Mouse (Mus musculus) spleen, adult 18-20 months (tissue): ENCODE data around the gene Cd33.

ENCODE experiments used
- DNase-seq, 2 experiments: peaks; one replicate each; pipeline ENCODE4 v3.0.0; 2022; ENCODE audit warnings: mixed read lengths in 2 of 2

Cd33 gene

DNA sequence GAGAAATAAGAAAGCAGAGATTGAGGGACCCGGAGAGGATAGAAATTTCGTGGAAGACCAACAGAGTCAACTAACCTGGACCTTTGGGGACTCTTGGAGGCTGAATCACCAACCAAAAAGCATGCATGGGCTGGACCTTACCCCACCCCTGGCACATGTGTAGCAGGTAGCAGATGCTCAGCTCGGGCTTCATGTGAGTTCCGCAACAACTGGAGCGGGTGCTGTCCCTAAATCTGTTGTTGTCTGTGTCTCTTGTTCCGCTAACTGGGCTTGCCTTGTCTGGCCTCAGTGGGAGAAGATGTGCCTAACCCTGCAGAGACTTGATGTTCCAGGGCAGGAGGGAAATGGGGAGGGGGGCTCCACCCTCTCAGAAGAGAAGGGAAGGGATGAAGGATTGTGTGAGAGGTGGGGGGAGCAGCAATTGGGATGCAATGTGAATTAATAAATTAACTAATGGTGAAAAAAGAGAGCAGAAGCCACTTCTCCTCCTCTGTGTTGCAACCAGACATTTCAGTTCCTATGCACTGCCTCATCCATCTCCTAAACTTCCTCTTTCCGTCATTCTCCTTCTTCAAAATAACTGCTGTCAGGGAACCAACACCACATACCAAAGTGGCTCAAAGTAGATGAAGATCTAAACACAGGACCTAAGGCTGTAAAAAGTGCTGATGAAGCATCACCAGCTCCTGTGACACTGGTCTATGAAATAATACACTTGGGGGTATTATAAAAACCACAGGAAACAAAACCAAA, at the start of gene Cd33:
TSS of gene Cd33 (minus strand) at position 204 of the 753 bp plus-strand sequence.
- DNase-seq: no peak

DNA sequence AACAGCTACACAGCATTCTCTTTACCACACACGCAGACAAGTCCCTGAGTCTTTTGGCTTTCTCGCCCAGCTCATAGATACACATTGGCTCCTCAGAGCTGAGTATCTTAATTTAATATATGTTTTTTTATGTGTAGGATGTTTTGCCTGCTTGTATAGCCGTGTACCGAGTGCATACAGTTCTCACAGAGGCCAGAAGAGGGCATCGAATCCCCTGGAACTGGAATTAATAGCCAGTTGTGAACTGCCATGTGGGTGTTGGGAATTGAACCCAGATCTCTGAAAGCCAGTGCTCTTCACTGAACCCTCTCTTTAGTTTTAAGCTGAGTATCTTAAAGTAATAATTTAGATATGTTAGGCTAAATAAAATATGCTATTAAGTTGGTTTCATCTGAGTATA, 40.6 kb upstream of the Cd33 start:
- no peak for DNase-seq

DNA sequence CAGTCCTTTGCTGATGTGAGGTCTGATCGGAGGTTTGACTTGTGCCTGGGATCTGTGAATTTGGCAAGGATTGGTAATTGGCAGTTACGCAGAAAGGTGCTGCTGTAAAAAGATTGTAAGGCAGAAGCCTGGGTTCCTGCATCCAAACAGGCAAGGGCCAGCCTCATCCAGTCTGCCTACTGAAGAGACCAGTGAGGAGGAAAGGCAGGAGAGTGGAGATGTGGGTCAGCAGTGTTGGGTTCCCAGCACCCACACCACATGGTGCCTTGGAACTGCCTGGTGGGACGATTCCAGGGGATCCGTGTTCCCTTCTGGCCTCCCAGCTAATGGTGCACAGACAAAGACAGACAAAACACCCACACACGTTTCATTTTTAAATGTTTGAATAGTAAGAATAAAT, 36.3 kb upstream of the Cd33 start:
- no peak for DNase-seq

DNA sequence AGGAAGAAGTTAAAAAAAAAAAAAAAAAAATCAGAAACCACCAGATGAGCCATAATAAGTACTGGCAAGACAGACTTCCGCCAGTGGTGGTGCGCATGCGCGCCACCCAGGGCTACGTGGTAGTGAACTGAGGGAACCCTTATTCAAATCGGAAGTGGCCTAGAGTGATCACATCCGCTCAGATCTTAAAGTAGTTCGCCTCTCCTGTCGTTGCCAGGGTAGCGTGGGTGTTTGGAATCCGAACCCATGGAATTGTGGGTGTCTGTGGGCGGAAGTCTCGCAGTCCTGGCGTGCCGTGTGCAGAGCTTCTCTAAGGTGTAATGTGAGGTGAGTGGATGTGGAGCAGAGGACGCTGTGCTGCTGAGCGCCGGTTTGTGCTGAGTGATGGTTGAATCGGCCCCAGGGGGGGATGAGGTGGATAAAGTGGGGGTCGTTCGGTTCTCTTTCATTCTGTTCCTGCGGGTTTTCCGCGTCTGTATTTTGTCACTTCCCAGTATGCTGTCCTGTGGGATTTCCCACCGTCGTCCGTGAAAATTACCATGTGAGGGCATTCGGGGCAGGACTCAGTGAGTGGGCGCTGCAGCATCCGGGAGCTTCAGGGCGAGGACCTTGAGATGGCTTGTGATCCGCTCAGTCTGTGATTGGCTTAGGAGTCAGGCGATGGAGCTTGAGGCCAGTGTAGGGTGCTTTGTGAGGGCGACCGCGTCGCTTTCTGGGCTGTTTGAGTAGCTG, 35.4 kb upstream of the Cd33 start, which contains the start of gene Zfp719:
TSS of gene Zfp719 (plus strand) at position 171 of the 732 bp plus-strand sequence.
- DNase-seq: peak; percentile 81 to 85

DNA sequence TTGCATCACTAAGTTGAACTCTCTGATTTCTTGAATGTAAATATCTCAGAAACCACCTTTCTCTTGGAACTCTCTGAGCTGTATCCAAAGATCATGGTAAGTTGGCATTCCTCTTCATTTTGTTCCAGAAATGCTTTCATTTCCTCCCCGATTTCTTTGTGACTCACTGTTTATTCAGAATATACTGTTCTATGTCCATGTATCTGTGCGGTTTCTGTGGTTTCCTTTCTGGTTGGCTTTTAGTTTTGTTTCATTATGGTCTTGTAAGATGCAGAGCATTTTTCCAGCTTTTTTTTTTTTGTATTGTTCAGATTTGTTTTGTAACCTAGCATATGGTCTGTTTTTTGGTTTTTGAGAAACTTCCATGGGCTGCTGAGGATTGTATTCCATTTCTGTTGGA, 27.0 kb upstream of the Cd33 start:
- no peak for DNase-seq

DNA sequence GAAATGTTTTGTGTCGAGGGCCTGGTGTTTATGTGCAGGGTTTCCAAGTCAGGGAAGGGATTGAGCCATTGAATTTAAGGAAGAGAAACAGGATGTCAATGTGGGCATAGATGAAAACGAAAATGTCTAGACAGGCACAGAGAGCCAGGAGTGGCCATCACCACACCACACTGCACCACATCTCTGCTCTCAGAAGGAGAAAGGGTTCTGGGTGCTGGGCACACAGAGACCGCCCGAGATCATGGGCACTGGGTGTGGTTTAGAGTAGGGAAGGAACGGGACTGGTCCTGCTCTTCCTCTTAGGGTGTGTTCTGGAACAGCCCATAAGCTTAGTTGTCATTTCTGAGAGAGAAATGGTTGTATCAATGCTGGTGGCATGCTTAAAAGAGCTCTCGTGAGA, 19.1 kb upstream of the Cd33 start:
- DNase-seq: no peak

DNA sequence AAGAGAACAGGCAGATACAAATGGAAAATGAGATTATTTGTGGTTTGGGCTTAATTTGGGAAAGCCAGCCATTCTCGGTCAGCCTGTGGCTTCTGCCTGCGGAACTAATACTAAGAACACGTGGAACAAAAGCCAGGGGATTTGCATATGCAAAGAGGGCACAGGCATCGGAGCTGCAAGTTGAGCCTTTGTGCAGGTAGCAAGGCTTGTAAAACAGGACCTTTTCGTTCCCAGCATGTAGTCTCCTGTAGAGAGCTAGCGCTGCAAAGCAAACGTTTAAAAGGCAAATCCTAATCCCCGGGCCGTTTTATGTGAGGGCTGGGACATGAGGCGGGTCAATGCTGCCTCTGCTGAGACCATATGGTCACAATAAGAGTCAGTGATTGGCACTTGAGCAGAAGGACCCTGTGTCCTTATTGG, 18.4 kb upstream of the Cd33 start:
- peak; percentile 31 to 41 for DNase-seq

DNA sequence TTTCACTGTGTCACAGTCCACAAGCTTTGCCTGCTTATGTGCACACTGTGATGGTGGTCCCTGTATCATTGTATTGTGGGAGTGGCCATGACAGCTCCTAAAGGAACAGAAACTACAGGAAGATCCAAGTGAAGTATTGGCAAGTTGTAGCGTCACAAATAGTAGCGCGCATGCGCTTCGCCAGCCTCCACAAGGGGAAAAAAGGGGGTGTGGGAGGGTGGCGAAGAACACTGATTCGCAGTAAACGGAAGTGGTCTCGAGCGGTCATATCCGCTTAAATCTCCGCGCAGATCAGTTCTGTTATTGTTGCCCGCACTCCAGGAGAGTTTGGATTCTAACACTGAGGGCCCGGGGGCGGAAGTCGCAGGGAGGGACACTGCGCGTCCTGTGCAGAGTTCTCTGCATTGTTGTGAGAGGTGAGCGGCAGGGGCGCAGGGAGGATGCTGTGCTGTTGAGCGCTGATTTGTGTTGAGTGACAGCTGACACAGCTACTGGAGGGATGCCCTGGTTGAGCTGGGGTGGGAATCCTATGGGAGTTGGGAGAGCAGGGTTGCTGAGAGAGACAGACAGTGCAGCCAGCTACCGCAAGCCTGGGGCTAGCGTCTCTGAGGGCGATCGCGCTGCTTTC, 17.9 kb upstream of the Cd33 start, which contains the start of gene Zfp658:
TSS of gene Zfp658 (plus strand) at position 251 of the 628 bp plus-strand sequence.
- peak; percentile 69 to 72 for DNase-seq

DNA sequence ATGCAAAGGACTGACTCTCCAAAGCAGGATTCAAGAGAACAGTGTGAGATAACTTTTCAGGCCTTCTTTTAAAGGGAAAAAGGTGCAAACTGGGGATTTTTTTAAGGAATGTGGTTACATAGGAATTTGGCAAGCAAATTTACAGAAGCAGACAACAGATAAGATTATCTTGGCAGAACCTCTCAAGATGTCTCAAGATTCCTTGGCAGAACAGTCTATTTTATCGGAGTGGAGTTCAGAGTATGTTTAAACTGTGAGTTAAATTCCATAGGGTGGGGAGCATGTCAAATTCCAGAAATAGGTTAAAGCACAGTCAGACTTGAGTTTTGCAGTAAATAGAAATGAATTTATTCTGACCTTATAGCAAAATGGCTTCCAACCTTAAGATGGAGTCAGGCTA, 12.7 kb upstream of the Cd33 start:
- no peak for DNase-seq

DNA sequence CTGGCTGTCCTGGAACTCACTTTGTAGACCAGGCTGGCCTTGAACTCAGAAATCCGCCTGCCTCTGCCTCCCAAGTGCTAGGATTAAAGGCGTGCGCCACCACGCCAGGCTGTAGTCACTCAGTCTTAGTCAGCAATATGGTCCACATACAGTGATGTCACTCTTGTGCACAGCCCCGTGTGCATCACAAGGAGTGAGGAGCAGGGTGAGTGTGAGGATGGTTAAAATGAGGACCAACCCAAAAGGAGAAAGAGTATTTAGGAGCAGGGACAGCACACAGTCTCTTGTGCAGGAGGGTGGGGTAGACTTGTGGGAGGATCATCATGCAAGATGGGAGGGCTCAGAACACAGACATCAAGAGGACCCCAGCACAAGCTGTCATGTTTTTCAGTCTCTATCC, 11.1 kb upstream of the Cd33 start:
- no peak for DNase-seq

DNA sequence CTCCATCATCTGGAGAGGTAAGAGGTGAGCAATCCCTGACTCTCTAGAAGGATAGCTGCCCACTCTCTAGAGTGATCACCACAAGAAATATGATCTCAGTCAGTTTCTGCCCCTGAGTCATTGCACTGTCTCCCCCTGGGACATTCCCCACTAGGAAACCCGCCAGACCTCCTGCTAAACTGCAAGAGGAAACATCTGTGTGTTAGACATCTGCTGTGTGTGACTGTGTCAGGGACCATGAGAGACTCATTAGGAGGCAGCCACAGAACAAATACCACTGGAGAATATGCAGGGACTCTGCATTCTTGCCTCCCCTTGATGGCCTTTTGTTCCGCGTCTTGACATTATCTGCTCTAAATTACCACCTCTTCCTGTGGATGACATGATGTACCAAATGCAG, 10.3 kb upstream of the Cd33 start:
- DNase-seq: no peak

DNA sequence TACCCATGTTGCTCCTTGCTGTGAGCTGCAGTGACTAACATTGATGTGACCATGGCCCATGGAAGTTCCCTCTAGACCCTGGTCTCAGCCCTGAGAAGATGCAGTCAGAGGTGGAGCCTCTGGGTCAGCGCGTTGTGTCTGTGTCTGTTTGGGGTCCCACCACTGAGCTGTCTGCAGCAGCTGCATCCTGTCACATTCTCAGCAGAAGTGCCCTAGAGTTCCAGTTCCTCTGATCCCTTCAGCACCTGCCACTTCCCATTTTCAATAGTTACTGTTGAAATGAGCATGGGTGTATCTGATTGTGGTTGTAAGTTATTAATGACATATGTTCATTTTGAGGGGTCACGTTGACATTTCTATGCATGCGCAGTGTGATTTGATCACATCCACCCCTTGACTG, 8.9 kb upstream of the Cd33 start:
- DNase-seq: peak; percentile 12 to 25

DNA sequence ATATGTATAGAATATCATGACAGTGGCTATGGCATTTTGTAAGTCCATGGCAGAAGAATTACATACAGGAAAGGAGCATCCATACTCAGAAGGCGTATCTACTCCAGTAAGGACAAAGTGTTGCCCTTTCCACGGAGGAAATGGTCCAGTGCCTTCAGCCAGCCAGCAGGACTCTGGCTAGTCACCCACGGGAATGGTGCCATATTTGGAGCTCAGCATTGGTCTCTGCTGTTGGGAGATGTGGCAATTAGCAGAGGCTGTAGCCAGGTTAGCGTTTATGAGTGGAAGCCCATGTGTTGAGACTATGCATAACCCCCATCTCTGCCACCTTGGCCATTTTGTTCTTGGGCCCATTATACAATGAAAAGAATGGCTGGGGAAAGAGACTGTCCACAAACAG, 4.0 kb upstream of the Cd33 start:
- DNase-seq: no peak

DNA sequence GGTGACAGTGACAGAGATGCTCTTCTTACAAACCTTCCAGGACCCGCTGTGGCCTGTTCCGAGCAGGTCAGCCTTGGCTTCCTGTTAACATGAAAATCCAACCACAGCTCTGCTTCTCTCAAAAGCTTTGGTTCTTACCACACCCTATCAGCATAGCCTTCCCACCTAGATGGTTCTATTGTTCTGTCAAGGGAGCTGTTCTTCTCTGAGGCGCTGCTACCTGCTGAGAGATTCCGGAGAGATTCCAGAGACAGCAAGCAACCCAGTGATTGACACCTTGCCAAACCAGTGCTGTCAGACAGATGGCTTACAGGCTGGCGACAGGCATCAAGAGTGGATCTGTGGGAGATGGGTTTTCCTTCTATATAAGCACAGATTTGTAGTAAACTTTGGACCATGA, 3.4 kb upstream of the Cd33 start:
- no peak for DNase-seq

DNA sequence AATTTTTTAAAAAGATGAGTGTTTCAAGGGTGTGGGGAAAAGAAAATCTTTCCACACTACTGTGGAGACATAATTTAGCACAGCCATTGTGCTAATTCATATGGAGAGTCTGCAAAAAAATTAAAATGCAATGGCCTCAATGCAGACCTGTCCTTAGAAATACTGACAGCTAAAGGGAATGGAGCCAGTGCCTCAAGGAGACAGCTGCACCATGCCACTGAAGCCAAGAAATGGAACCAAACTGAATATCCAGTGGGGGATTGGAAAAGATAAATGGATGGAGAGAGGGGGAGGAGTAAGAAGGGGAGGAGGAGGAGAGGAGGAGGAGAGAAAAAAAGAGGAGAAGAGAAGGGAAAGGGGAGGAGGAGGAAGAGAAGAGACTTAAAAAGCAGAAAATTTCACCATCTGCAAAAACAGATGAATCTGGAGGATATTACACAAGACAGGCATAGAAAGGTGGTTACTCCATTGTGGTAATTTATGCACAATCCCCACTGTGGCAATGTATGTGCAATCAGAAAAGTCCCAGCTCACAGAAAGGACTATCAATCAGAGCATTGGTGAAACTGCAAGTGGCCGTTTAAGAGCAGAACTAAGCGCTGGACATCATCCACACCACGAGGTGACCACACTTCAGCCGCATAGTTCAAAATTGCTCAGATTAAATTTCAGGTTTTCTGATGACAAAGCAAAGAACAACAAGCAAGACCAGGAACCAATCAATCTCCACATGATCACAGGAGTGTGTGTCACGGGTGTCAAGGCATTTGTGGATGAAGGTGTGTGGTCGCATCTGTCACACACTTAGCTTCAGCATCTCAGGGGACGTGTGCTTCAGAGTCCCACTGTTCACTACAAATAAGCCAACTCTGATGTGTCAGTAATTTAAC, 1.7 kb upstream of the Cd33 start:
- no peak for DNase-seq

DNA sequence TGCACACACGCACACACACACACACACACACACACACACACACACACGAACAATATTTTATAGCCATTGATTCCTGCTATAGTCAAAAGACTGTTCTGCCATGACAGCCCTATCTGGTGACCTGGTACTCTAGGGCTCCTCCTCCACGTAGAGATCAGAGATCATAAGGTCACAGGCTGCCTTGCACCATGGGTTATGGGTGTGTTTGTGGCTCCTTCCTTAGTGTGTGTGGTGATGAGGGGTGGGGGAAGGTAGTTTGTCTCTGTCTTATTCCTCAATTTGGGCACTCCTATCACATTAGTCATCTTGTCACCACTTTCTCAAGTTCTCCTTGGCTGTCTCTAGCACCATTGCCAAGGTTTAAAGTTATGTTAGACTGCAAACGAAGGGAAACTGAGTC, 5.7 kb downstream of the Cd33 start:
- DNase-seq: no peak

DNA sequence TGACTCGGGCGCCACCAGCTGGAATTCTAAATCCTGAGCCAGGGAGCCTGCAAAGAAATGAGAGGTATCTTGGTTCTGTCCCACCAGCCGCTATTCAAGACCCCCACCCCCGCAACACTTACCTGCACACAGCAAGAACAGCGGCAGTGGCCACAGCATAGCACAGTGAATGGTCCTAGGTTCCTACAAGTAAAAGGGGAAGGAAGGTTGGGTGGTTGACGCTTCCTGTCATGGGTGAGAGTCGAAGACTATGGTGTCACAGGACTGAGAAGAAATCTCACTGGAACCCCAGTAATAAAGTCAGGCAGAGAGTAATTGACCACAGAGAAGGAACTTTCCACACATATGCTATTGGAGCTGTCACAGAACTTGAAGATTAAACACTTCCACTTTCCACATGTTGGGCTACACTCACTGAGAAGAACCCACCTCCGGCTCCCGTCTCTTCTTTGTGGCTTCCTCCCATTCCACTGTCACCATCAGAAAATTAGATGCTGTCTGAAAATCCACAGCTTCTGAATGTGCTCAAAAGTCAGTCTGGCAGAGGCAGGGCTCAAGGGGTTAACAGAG, 11.2 kb downstream of the Cd33 start:
- no peak for DNase-seq

DNA sequence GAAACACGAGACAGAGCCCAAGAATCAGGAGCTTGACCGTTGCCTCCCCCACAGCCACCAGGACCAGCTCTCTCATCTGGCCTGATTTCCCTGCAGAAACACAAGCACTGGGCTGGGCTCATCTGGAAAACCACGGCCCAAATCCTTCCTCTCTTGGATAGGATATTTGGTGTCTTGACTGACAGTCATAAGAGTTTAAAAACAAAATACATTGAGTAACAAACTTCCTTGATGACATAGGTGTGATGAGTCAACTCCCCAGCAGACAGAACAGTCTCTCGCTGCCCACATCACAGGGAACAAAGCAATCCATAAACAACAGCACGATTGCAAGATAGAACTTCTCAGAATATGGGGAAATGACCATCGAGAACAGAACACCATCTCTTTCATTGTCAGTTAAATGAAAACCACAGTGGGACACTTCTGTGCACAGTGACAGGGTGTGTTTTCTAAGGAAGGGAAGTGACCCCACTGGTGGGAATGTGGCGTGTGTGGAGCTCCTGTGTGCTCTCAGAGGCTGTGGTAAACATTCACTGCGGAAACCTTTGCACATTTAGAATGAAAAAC, 13.9 kb downstream of the Cd33 start:
- no peak for DNase-seq

DNA sequence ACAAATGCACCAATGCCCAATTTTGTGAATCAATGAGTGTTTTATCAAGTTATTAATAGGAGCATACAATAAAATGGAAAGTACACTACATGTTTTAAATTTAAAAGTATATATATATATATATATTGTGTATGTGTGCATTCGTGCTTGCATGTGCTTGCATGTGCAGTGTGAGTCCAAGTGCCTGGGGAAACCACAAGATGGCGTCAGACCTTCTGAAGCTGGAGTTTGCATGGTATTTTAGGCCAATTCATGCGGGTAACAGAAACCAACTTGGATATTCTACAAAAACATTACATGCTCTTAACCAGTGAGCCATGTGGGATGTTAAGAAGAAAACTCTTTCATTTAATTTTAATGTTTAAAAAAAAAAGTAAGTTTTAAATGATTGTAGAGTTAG, 18.9 kb downstream of the Cd33 start:
- no peak for DNase-seq

DNA sequence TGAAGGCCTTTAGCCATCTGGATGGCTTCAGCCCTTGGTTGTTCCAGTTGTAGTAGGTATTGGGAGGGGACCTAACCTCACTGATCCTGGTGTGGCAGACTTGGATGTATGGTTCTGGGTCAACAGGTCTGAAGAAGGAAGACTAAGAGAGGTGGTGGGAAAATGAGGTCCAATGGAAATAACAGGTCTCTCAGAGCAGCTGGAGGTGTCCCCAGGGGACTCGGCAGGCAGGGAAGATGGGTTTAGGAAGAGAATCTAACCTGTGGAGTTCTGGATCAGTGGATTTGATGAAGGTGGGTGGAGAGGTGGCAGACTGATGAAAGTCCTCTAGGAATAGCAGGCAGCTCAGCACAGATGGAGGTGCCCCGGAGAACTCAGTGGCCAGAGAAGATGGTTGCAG, 21.5 kb downstream of the Cd33 start:
- no peak for DNase-seq

DNA sequence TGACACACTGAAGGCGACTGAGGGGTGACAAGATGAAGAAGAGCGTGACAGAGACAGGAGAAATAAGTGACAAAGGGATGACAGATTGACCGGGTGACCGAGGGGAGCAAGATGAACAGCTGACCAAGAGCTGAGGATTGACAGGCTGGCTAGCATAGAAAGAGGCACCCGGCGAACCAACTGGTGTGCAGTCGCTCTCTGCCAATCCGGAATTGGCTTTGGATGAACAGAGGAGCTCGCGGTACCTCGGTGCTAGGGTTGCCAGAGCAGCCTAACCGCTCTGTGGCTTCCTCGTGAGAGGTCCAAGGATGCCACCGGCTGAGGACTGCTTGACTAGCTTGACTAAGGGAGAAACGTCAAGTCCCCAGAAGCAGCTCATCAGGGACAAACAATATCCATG, 25.9 kb downstream of the Cd33 start:
- no peak for DNase-seq

DNA sequence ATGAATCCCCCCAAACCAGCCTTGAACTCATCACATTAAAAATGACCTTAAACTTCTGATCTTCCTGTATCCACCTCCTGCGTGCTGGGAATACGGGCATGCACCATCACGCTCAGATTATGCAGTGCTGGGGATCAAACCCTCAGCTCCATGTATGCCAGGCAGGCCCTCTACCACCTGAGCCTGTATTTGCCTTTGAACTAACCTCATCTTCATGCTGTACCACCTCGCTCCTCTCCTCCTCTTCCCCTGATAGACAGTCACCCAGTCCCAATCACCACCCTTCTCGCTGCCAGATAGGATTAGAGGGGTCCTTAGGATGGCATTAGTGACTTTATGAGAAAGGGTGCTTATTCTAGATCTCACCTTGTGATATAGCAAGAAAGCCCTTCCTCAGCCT, 29.2 kb downstream of the Cd33 start:
- DNase-seq: no peak
